Mouse (Mus musculus): Measurements from ENCODE around the gene Ube2t. TPM values are rescaled to one million over a fixed set of nuclear protein-coding genes. Genes with fewer than 3 reads are reported as not detected.

Gene Ube2t
- polyA plus RNA-seq, 1 experiment from 2014 or later, result 32.5 TPM

- Histone ChIP-seq H3K4me1 (peaks cover 14% of the 10 kb centered on the region), H3K27me3 (no peaks in the 10 kb centered on the region), H3K9me3 (no peaks in the 10 kb centered on the region), H3K27ac (peak within 1 kb of the TSS; percentile 89), H3K36me3 (no peaks in the 10 kb centered on the region), H3K9ac (peak within 1 kb of the TSS; percentile 89), H3K4me2 (replicated peaks) (peak within 1 kb of the TSS; percentile 81), H3K4me3 (peak within 1 kb of the TSS; percentile 84)
- ATAC-seq (ENCODE audit: low FRiP score, low read depth), result peak; percentile 98
- WGBS, result 0% methylated on average over 39 of the region's 39 CpGs
Measured at GRCm38 (mm10) chr1:134955637-134956176, 6.7 kb upstream of the Ube2t start, which contains the start of gene Ppp1r12b. TSS of gene Ppp1r12b (minus strand) at chr1:134955942.

GRCm38 (mm10) chr1:134960634-134961033, 1.7 kb upstream of the Ube2t start:
- H3K9me3 ChIP-seq, result no peaks in the 10 kb centered on the region
- H3K27ac ChIP-seq, result no peak overlapping the region
- H3K4me2 ChIP-seq (replicated peaks), result no peak overlapping the region
- peaks cover 16% of the 10 kb centered on the region for H3K4me1 ChIP-seq
- peaks cover 7% of the 10 kb centered on the region; the same call in 1 of the 2 replicates for H3K27me3 ChIP-seq
- H3K36me3 ChIP-seq, result peaks cover 4% of the 10 kb centered on the region; the same call in 1 of the 2 replicates
- no peak for ATAC-seq (ENCODE audit: low FRiP score, low read depth)
- H3K4me3 ChIP-seq, result no peak overlapping the region
- WGBS, result 62% methylated on average over 7 of the region's 7 CpGs
- H3K9ac ChIP-seq, result no peak overlapping the region

- ATAC-seq (ENCODE audit: low FRiP score, low read depth), result 0 out of 2 replicates have a peak, but pooled peaks have one; percentile 22
- peaks cover 16% of the 10 kb centered on the region for H3K4me1 ChIP-seq
- H3K36me3 ChIP-seq, result peaks cover 4% of the 10 kb centered on the region; the same call in 1 of the 2 replicates
- WGBS, result 3% methylated on average over 11 of the region's 11 CpGs
- H3K27me3 ChIP-seq, result peaks cover 7% of the 10 kb centered on the region; the same call in 1 of the 2 replicates
- H3K27ac ChIP-seq, result no peak overlapping the region
- H3K9me3 ChIP-seq, result no peaks in the 10 kb centered on the region
- peak overlapping the region; percentile 74 for H3K9ac ChIP-seq
- peak overlapping the region; percentile 76 for H3K4me2 ChIP-seq (replicated peaks)
- H3K4me3 ChIP-seq, result peak overlapping the region; percentile 65
Measured at GRCm38 (mm10) chr1:134962821-134963220, 456 bp downstream of the Ube2t start.

- Histone ChIP-seq H3K9ac (no peak overlapping the region), H3K27me3 (peaks cover 7% of the 10 kb centered on the region; the same call in 1 of the 2 replicates), H3K4me1 (peaks cover 16% of the 10 kb centered on the region), H3K36me3 (peaks cover 26% of the 10 kb centered on the region), H3K4me3 (no peak overlapping the region), H3K27ac (no peak overlapping the region), H3K9me3 (no peaks in the 10 kb centered on the region), H3K4me2 (replicated peaks) (no peak overlapping the region)
- ATAC-seq (ENCODE audit: low FRiP score, low read depth), result no peak
- 95% methylated on average over 2 of the region's 2 CpGs for WGBS
Measured at GRCm38 (mm10) chr1:134965430-134965829, 3.1 kb downstream of the Ube2t start.

GRCm38 (mm10) chr1:134972920-134973319, 10.6 kb downstream of the Ube2t start:
- WGBS, result 82% methylated on average over 1 of the region's 1 CpGs
- no peak overlapping the region for H3K4me3 ChIP-seq
- H3K27ac ChIP-seq, result no peak overlapping the region
- ATAC-seq (ENCODE audit: low FRiP score, low read depth), result no peak
- no peaks in the 10 kb centered on the region for H3K4me1 ChIP-seq
- no peaks in the 10 kb centered on the region for H3K27me3 ChIP-seq
- H3K9me3 ChIP-seq, result no peaks in the 10 kb centered on the region
- H3K36me3 ChIP-seq, result peaks cover 44% of the 10 kb centered on the region
- no peak overlapping the region for H3K4me2 ChIP-seq (replicated peaks)
- no peak overlapping the region for H3K9ac ChIP-seq

GRCm38 (mm10) chr1:134987173-134987961, 25.0 kb downstream of the Ube2t start:
- 29% methylated on average over 47 of the region's 48 CpGs for WGBS
- Histone ChIP-seq H3K4me3 (peak overlapping the region; percentile 45), H3K4me2 (replicated peaks) (peak overlapping the region; percentile 88), H3K4me1 (peaks cover 20% of the 10 kb centered on the region), H3K27me3 (peaks cover 36% of the 10 kb centered on the region), H3K9me3 (no peaks in the 10 kb centered on the region), H3K36me3 (no peaks in the 10 kb centered on the region), H3K9ac (peak overlapping the region; percentile 61), H3K27ac (no peak overlapping the region)
- peak; percentile 73 for ATAC-seq (ENCODE audit: low FRiP score, low read depth)

- 0 out of 2 replicates have a peak, but pooled peaks have one; percentile 34 for ATAC-seq (ENCODE audit: low FRiP score, low read depth)
- Histone ChIP-seq H3K4me2 (replicated peaks) (peak overlapping the region; percentile 88), H3K27ac (no peak overlapping the region), H3K4me1 (peaks cover 24% of the 10 kb centered on the region), H3K4me3 (peak overlapping the region; percentile 45), H3K9ac (peak overlapping the region; percentile 61), H3K9me3 (no peaks in the 10 kb centered on the region), H3K36me3 (no peaks in the 10 kb centered on the region), H3K27me3 (peaks cover 36% of the 10 kb centered on the region)
- 10% methylated on average over 14 of the region's 14 CpGs for WGBS
Measured at GRCm38 (mm10) chr1:134987962-134988341, 25.6 kb downstream of the Ube2t start.

GRCm38 (mm10) chr1:134989372-134989771, 27.0 kb downstream of the Ube2t start:
- Histone ChIP-seq H3K4me1 (peaks cover 24% of the 10 kb centered on the region), H3K9ac (no peak overlapping the region), H3K27ac (no peak overlapping the region), H3K4me2 (replicated peaks) (no peak overlapping the region), H3K27me3 (peaks cover 36% of the 10 kb centered on the region), H3K36me3 (no peaks in the 10 kb centered on the region), H3K9me3 (no peaks in the 10 kb centered on the region), H3K4me3 (no peak overlapping the region)
- no peak for ATAC-seq (ENCODE audit: low FRiP score, low read depth)
- WGBS, result 10% methylated on average over 7 of the region's 7 CpGs

GRCm38 (mm10) chr1:134992046-134992645, 29.8 kb downstream of the Ube2t start:
- Histone ChIP-seq H3K27me3 (peaks cover 32% of the 10 kb centered on the region), H3K4me1 (peaks cover 24% of the 10 kb centered on the region), H3K27ac (peak overlapping the region; percentile 45; the same call in 1 of the 2 replicates), H3K4me3 (no peak overlapping the region), H3K9ac (no peak overlapping the region), H3K9me3 (no peaks in the 10 kb centered on the region), H3K36me3 (no peaks in the 10 kb centered on the region), H3K4me2 (replicated peaks) (0 out of 2 replicates have a peak overlapping the region, but pooled peaks have one; percentile 0)
- peak; percentile 8; the same call in 1 of the 2 replicates for ATAC-seq (ENCODE audit: low FRiP score, low read depth)
- WGBS, result 21% methylated on average over 8 of the region's 8 CpGs

- Histone ChIP-seq H3K4me3 (no peak overlapping the region), H3K9me3 (no peaks in the 10 kb centered on the region), H3K27ac (no peak overlapping the region), H3K4me2 (replicated peaks) (no peak overlapping the region), H3K27me3 (peaks cover 16% of the 10 kb centered on the region; the same call in 1 of the 2 replicates), H3K4me1 (peaks cover 16% of the 10 kb centered on the region), H3K9ac (no peak overlapping the region), H3K36me3 (no peaks in the 10 kb centered on the region)
- no peak for ATAC-seq (ENCODE audit: low FRiP score, low read depth)
- WGBS, result 87% methylated on average over 3 of the region's 3 CpGs
Measured at GRCm38 (mm10) chr1:134994739-134995138, 32.4 kb downstream of the Ube2t start.

- no peak overlapping the region for H3K9ac ChIP-seq
- WGBS, result 51% methylated on average over 4 of the region's 4 CpGs
Measured at GRCm38 (mm10) chr1:134995437-134995836, 33.1 kb downstream of the Ube2t start.

GRCm38 (mm10) chr1:134995954-134996353, 33.6 kb downstream of the Ube2t start:
- Histone ChIP-seq H3K27me3 (peaks cover 10% of the 10 kb centered on the region; the same call in 1 of the 2 replicates), H3K9me3 (no peaks in the 10 kb centered on the region), H3K4me2 (replicated peaks) (no peak overlapping the region), H3K27ac (no peak overlapping the region), H3K4me3 (no peak overlapping the region), H3K4me1 (peaks cover 16% of the 10 kb centered on the region), H3K9ac (no peak overlapping the region), H3K36me3 (no peaks in the 10 kb centered on the region)
- 0% methylated on average over 1 of the region's 1 CpGs for WGBS
- no peak for ATAC-seq (ENCODE audit: low FRiP score, low read depth)

More at GRCm38 (mm10) chr1:134995437-134995836, 33.1 kb downstream of the Ube2t start:
- Histone ChIP-seq H3K27ac (no peak overlapping the region), H3K4me3 (no peak overlapping the region), H3K9me3 (no peaks in the 10 kb centered on the region), H3K36me3 (no peaks in the 10 kb centered on the region), H3K27me3 (peaks cover 14% of the 10 kb centered on the region; the same call in 1 of the 2 replicates), H3K4me1 (peaks cover 16% of the 10 kb centered on the region), H3K4me2 (replicated peaks) (no peak overlapping the region)
- ATAC-seq (ENCODE audit: low FRiP score, low read depth), result no peak
